Mouse (Mus musculus) cerebellum, adult 2 months (tissue): ENCODE results near the gene Pcf11.

Experiments
- CTCF ChIP-seq: fragments of 200-500 bp; IDR thresholded peaks from 2 replicates; pipeline ENCODE4 v1.5.1; 2011; ENCODE audit warnings: low read depth, mild to moderate bottlenecking, control low read depth, low read length, moderate library complexity, borderline replicate concordance; ENCODE audit not compliant: insufficient read depth
- POLR2A ChIP-seq: fragments of 200-500 bp; IDR thresholded peaks from 2 replicates; pipeline ENCODE4 v1.6.1; 2011; ENCODE audit warnings: low read length, control low read depth, borderline replicate concordance; ENCODE audit not compliant: insufficient read depth

DNA sequence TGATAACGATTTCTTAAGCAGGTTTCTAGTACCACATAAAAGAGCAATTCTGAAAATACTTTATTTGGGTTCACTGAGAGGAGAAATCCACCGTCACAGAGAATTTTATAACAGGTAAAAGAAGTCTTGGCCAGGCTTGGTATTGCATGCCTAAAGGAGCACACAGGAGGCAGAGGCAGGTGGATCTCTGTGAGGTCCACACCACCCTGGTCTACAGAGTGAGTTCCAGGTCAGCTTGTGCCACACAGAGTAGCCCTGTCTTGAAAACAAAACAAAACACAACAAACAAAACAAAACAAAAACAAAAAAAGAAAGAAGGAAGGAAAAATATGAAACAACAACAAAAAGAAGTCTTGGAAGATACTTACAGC lies 18.6 kb upstream of the Pcf11 start:
- TF ChIP-seq POLR2A (no peak), CTCF (no peak)
